ENCODE assay signal across 8 mouse cellular contexts in genomic region chr11:120795756-120796613, GRCm38 (mm10). TPM values are rescaled to one million over a fixed set of nuclear protein-coding genes. Genes with fewer than 3 reads are reported as not detected.
A peak's percentile ranks its signal among the peaks of the same experiment; 100 is the strongest.
DNase-seq lines count a peak whose midpoint lies in the region; ATAC-seq lines count a peak whose summit lies in the region.

Gene Dus1l, minus strand, starts transcription at chr11:120796403.

- H3K36me3 ChIP-seq in hindbrain, embryonic 13.5 days, result peaks cover 33% of the 10 kb centered on the region

- no peaks in the 10 kb centered on the region for H3K9me3 ChIP-seq in hindbrain, embryonic 13.5 days

- peak within 1 kb of the TSS; percentile 96 for H3K9ac ChIP-seq in hindbrain, embryonic 13.5 days

- H3K27ac ChIP-seq in hindbrain, embryonic 13.5 days, result peak within 1 kb of the TSS; percentile 90

- H3K27me3 ChIP-seq in hindbrain, embryonic 13.5 days, result no peaks in the 10 kb centered on the region

- peak; percentile 91 for ATAC-seq in hindbrain, embryonic 13.5 days (ENCODE audit: low FRiP score)

- peak within 1 kb of the TSS; percentile 99 for H3K4me2 ChIP-seq in hindbrain, embryonic 13.5 days

- H3K4me1 ChIP-seq in hindbrain, embryonic 13.5 days (replicated peaks), result peaks cover 26% of the 10 kb centered on the region

- peak within 1 kb of the TSS; percentile 98 for H3K4me3 ChIP-seq in hindbrain, embryonic 13.5 days

- peak; percentile 98 for DNase-seq in NIH3T3 (ENCODE audit: low read depth)
- peak; percentile 98 to 99 for DNase-seq in cerebellum, postnatal 10 days
- peak; percentile 92 to 96 for DNase-seq in frontal cortex, postnatal 14 days (ENCODE audit: low spot score in 2 of 2)
- DNase-seq in layer of hippocampus, postnatal 25 days (ENCODE audit: extremely low spot score in 1 of 2, low spot score in 1 of 2), result peak; percentile 99
- DNase-seq in lung, postnatal 25 days (ENCODE audit: low spot score), result peak; percentile 96
- peak; percentile 99 for DNase-seq in retina, embryonic 14.5 days (ENCODE audit: low spot score)
- peak; percentile 98 for DNase-seq in thymus, postnatal 4 days

- 2% methylated on average over 59 of the region's 59 CpGs for WGBS in hindbrain, embryonic 13.5 days

RNA-seq across cellular contexts. Expression of gene Dus1l, which starts in this region (rescaled TPM):
- 45.6 and 48.6 TPM in 2 replicates for polyA plus RNA-seq in hindbrain, embryonic 13.5 days (2015; fragmentation: Nextera tagmentation; extraction: Ambion mirVana)
- 10 to 100 TPM; 45.7 to 50.0 TPM for total RNA-seq in layer of hippocampus, postnatal 25 days (2021)

Comparison
In these comparisons a context has a peak if more than half of its experiments do, and no peak if none do; other contexts are left out.
1. Peak in every context shown above with its lines: DNase-seq, ATAC-seq, H3K4me3 ChIP-seq and H3K27ac ChIP-seq.